Mouse (Mus musculus): ENCODE data around the gene Chd1l. TPM values are rescaled to one million over a fixed set of nuclear protein-coding genes. Genes with fewer than 3 reads are reported as not detected.

Gene Chd1l
- polyA plus RNA-seq, 1 experiment from 2014 or later: 16.5 TPM

DNA sequence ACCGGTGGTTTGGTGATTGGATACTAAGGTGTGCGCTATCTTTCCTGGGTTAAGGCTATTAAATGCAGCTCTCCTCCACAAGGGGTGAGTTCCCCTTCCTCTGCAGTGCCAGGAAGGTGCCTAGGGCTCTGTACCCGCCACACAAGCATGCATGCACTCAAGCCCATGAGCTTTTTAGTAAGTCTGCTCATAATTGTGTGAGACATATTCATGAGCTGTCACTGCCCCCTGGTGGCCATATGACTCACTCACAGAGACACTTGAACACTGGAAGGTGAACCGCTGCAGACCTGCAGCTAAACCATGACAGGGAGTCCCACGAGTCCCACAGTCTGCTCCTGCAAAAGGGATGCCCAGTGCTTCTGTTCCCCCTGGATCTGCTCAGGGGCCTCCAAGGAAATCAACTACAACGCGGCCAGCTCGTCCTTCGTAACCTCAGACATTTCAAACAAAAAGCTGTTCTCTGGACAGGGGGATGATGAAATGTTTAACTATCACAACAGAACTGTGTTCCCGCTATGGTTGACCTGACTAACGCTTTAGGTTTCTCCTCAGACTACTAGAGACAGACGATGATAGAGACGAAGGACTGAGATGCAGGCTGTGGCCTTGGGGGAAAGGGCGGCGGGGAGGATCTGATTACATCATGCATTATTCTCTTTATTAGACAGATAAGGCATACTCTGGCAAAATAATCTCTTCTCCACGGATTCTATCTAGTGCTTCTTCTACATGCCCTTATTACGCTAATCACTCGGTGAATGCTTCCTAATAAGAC, 24.4 kb downstream of the Chd1l start:
- Histone ChIP-seq H3K27ac (no peak overlapping the region), H3K4me2 (no peak overlapping the region), H3K9me3 (no peaks in the 10 kb centered on the region), H3K27me3 (replicated peaks) (no peaks in the 10 kb centered on the region), H3K4me3 (replicated peaks) (no peak overlapping the region), H3K4me1 (no peaks in the 10 kb centered on the region), H3K36me3 (peaks cover 5% of the 10 kb centered on the region; the same call in 1 of the 2 replicates), H3K9ac (no peak overlapping the region)
- ATAC-seq (ENCODE audit: insufficient read depth, low FRiP score, low read depth): peak; percentile 53; the same call in 1 of the 2 replicates
- 55% methylated on average over 18 of the region's 18 CpGs for WGBS

DNA sequence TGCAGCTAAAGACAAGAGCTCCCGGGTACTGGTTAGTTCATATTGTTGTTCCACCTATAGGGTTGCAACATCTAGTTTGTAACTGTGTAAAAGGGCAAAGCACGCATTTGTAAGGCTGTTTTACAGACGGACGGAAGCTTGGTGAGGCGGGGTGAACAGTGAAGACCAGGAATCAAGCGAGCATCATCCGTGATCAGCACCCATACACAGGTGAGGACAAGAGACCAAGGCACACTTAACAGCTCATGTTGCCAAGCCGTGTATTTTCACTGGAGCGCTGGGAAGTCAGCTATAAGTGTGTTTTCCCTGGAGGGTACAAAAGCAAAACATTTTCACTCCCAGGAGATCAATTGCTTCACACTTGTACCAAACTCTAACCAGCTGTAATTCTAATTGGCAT, 36.2 kb downstream of the Chd1l start:
- no peaks in the 10 kb centered on the region for H3K4me1 ChIP-seq
- no peaks in the 10 kb centered on the region for H3K36me3 ChIP-seq
- WGBS: 87% methylated on average over 9 of the region's 9 CpGs
- H3K27me3 ChIP-seq (replicated peaks): no peaks in the 10 kb centered on the region
- no peak overlapping the region for H3K9ac ChIP-seq
- H3K27ac ChIP-seq: no peak overlapping the region
- ATAC-seq (ENCODE audit: insufficient read depth, low FRiP score, low read depth): no peak
- no peaks in the 10 kb centered on the region for H3K9me3 ChIP-seq
- H3K4me3 ChIP-seq (replicated peaks): no peak overlapping the region
- H3K4me2 ChIP-seq: no peak overlapping the region

DNA sequence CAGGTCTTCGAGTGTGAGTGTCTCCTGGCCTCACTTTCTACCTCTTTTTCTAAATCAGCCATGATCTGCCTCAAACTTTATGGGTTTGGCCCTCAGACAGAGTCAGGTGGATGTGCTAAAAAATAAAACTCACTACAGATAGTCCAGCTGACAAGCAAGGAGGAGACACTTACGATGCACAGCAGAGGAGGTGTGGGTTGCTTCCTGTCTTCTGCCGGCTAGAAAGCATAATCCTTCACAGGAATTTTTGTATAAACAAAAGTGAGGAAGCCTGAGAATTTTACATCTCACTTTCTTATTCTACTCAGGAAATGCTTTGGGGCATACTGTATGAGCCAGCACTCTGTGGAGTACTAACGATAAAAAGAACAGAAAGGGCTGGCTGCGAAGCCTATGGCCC, 45.4 kb downstream of the Chd1l start:
- H3K9ac ChIP-seq: no peak overlapping the region
- no peak overlapping the region for H3K4me3 ChIP-seq (replicated peaks)
- ATAC-seq (ENCODE audit: insufficient read depth, low FRiP score, low read depth): no peak
- H3K36me3 ChIP-seq: no peaks in the 10 kb centered on the region
- no peak overlapping the region for H3K4me2 ChIP-seq
- no peaks in the 10 kb centered on the region for H3K4me1 ChIP-seq
- H3K9me3 ChIP-seq: no peaks in the 10 kb centered on the region
- H3K27me3 ChIP-seq (replicated peaks): no peaks in the 10 kb centered on the region
- H3K27ac ChIP-seq: no peak overlapping the region; the same call in 1 of the 2 replicates
- WGBS: 53% methylated on average over 5 of the region's 5 CpGs

DNA sequence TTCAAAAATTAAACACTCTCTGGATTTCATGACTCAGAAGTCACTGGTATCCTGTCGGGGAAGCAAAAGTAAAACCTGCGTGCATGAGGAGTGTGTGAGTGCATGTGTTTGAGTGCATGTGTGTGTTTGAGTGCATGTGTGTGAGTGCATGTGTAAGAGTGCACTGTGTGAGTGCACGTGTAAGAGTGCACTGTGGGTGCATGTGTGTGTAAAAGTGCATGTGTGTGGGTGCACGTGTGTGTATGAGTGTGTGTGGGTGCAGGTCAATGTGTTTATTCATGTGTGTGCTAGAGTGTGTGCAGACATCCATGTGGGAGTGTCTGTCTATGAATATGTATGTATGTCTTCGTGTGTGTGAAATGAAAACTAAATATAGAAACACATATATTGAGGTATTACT, 51.4 kb downstream of the Chd1l start:
- Histone ChIP-seq H3K27ac (no peak overlapping the region), H3K36me3 (no peaks in the 10 kb centered on the region), H3K9ac (no peak overlapping the region), H3K4me2 (no peak overlapping the region), H3K27me3 (replicated peaks) (no peaks in the 10 kb centered on the region), H3K9me3 (no peaks in the 10 kb centered on the region), H3K4me3 (replicated peaks) (no peak overlapping the region), H3K4me1 (no peaks in the 10 kb centered on the region)
- ATAC-seq (ENCODE audit: insufficient read depth, low FRiP score, low read depth): no peak
- WGBS: 85% methylated on average over 5 of the region's 5 CpGs

DNA sequence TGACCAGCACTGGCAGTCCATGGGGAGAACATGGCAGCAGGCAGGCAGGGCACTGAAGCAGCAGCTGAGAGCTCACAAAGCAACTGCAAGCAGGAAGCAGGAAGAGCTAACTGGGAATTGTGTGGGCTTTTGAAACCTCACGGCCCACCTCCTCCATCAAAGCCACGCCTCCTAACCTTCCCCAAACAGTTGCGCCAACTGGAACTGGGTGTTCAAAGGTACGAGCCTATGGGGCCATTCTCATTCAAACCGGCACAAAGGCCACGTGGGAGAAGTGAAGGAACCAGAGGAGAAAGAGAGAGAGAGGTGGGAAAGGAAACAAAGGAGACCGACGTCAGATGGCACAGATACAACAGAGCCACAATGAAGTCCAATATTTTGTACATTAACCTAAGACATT, 63.8 kb downstream of the Chd1l start:
- no peaks in the 10 kb centered on the region for H3K27me3 ChIP-seq (replicated peaks)
- H3K4me3 ChIP-seq (replicated peaks): no peak overlapping the region
- H3K4me1 ChIP-seq: no peaks in the 10 kb centered on the region
- ATAC-seq (ENCODE audit: insufficient read depth, low FRiP score, low read depth): no peak
- WGBS: 53% methylated on average over 8 of the region's 8 CpGs
- no peak overlapping the region for H3K9ac ChIP-seq
- H3K36me3 ChIP-seq: no peaks in the 10 kb centered on the region
- no peak overlapping the region for H3K27ac ChIP-seq
- no peaks in the 10 kb centered on the region for H3K9me3 ChIP-seq
- H3K4me2 ChIP-seq: no peak overlapping the region

DNA sequence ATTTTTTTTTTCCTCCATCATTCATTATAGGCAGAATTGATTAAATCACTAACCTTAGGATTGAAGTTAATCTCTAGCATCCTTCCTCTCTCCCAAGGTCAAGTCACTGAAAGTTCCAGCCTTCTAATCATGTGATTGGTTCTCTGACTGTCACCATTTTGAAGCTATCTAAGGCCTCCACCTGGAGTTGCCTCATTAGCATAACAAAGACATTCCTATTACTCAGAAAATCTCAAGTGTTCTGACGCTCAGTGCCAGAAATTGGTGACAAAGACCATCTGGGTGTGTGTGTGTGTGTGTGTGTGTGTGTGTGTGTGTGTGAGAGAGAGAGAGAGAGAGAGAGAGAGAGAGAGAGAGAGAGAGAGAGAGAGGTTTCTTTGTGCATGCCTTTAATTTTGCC, 69.8 kb downstream of the Chd1l start:
- Histone ChIP-seq H3K4me2 (no peak overlapping the region), H3K9me3 (no peaks in the 10 kb centered on the region), H3K27me3 (replicated peaks) (no peaks in the 10 kb centered on the region), H3K4me1 (no peaks in the 10 kb centered on the region), H3K27ac (no peak overlapping the region), H3K4me3 (replicated peaks) (no peak overlapping the region), H3K36me3 (no peaks in the 10 kb centered on the region), H3K9ac (no peak overlapping the region)
- no peak for ATAC-seq (ENCODE audit: insufficient read depth, low FRiP score, low read depth)
- 25% methylated on average over 1 of the region's 1 CpGs for WGBS

DNA sequence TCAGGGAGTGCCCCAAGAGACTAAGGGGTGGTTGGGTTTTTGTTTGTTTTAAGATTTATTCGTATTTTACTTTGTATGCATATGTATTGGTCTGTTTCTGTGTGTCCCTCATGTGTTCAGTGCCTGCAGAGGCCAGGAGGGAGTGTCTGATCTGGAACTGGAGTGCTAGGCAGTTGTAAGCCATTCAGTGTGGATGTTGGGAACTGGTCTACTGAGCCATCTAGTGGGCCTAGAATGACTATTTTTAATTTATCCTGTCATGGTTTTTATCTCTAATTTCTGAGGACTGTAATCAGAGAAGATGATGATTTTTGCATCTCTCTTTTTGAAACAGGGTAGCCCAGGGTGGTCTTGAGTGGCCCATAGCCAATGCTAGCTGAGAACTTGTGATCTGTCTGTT, 71.4 kb downstream of the Chd1l start:
- Histone ChIP-seq H3K9me3 (no peaks in the 10 kb centered on the region), H3K9ac (no peak overlapping the region), H3K4me2 (no peak overlapping the region), H3K36me3 (no peaks in the 10 kb centered on the region), H3K4me3 (replicated peaks) (no peak overlapping the region), H3K27me3 (replicated peaks) (no peaks in the 10 kb centered on the region), H3K27ac (no peak overlapping the region), H3K4me1 (no peaks in the 10 kb centered on the region)
- WGBS: 41% methylated on average over 1 of the region's 1 CpGs
- ATAC-seq (ENCODE audit: insufficient read depth, low FRiP score, low read depth): no peak

DNA sequence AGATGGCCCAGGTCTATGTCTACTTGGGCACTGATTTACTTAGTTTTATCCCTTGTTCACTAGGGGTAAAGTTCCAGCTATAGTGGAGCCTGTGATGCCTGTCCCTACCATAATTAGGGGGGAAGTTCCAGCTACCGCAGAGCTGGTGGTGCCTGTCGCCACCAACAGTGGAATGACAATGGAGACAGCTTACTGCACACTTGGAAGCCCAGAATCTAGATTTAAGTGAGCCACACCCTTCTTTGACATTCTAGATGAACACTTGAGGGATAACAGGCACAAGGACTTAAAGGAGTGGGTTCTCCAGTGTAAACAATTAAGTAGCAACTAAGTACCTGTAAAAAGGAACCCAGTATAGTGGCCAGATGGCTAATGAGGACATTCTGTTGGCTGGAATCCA, 73.0 kb downstream of the Chd1l start:
- Histone ChIP-seq H3K27ac (no peak overlapping the region), H3K4me1 (no peaks in the 10 kb centered on the region), H3K36me3 (no peaks in the 10 kb centered on the region), H3K27me3 (replicated peaks) (no peaks in the 10 kb centered on the region), H3K4me3 (replicated peaks) (no peak overlapping the region), H3K9me3 (no peaks in the 10 kb centered on the region), H3K9ac (no peak overlapping the region), H3K4me2 (no peak overlapping the region)
- 85% methylated on average over 2 of the region's 2 CpGs for WGBS
- no peak for ATAC-seq (ENCODE audit: insufficient read depth, low FRiP score, low read depth)

DNA sequence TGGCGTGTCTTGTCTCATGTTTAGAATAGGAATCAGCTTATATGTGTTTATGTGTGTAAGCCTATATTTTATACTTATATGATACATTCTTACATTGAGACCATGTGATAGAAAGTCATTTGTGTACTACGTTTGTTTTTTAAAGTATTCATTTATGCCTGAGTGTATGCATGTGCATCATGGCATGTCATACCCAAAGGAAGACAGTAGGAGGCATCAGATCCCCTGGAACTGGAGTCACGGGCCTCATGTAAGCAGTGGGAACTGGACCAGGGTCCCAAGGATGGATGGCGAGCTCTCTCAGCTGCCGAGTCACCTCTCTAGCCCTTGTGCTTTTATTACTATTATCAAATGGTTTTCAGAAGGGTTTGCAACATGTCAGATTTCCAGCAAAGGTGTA, 74.3 kb downstream of the Chd1l start:
- 84% methylated on average over 5 of the region's 5 CpGs for WGBS
- H3K4me3 ChIP-seq (replicated peaks): no peak overlapping the region
- no peaks in the 10 kb centered on the region for H3K27me3 ChIP-seq (replicated peaks)
- no peak overlapping the region for H3K9ac ChIP-seq
- H3K36me3 ChIP-seq: no peaks in the 10 kb centered on the region
- no peak overlapping the region for H3K4me2 ChIP-seq
- no peaks in the 10 kb centered on the region for H3K9me3 ChIP-seq
- H3K4me1 ChIP-seq: no peaks in the 10 kb centered on the region
- ATAC-seq (ENCODE audit: insufficient read depth, low FRiP score, low read depth): no peak
- H3K27ac ChIP-seq: no peak overlapping the region

DNA sequence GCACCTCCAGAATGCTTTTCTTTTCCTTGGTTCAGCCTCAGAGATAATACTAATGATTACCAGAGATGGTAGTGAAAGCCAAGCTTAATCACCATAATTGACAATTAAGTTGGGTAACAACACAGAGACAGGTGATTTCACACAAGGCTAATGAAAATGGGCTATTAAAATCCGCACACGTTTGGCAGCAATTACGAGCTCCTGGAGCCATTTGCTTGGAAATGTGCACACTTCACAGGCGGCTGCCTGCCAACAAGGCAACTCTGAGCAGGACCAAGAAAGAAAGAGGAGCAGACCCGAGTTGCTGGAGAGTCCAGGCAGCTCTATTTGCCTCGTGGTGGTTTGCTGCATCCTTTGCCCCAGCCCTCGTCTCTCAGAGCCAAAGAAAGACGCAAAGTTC, 84.5 kb downstream of the Chd1l start:
- Histone ChIP-seq H3K4me1 (no peaks in the 10 kb centered on the region), H3K36me3 (no peaks in the 10 kb centered on the region), H3K4me2 (no peak overlapping the region), H3K27me3 (replicated peaks) (no peaks in the 10 kb centered on the region), H3K9me3 (no peaks in the 10 kb centered on the region), H3K4me3 (replicated peaks) (no peak overlapping the region), H3K27ac (no peak overlapping the region), H3K9ac (no peak overlapping the region)
- WGBS: 78% methylated on average over 8 of the region's 8 CpGs
- no peak for ATAC-seq (ENCODE audit: insufficient read depth, low FRiP score, low read depth)

DNA sequence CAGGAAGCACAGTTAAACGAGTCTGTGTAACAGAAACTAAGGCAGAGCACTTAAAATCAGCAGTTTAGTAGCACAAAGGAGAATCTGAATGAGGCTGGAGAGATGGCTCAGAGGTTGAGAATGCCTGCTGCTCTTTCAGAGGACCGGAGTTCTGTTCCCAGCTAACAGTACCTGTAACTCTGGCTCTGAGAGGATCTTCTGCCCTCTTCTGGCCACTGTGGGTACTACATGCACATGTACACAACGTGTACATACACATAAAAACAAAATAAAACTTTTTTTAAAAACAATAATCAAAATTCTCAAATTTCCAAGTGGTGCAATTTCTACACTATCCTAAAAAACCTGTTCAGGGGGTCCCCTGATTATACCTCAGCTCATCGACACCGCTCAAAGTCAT, 85.2 kb downstream of the Chd1l start:
- Histone ChIP-seq H3K36me3 (no peaks in the 10 kb centered on the region), H3K27ac (no peak overlapping the region), H3K4me3 (replicated peaks) (no peak overlapping the region), H3K27me3 (replicated peaks) (no peaks in the 10 kb centered on the region), H3K4me1 (no peaks in the 10 kb centered on the region), H3K4me2 (no peak overlapping the region), H3K9ac (no peak overlapping the region), H3K9me3 (no peaks in the 10 kb centered on the region)
- ATAC-seq (ENCODE audit: insufficient read depth, low FRiP score, low read depth): no peak
- 80% methylated on average over 5 of the region's 5 CpGs for WGBS

DNA sequence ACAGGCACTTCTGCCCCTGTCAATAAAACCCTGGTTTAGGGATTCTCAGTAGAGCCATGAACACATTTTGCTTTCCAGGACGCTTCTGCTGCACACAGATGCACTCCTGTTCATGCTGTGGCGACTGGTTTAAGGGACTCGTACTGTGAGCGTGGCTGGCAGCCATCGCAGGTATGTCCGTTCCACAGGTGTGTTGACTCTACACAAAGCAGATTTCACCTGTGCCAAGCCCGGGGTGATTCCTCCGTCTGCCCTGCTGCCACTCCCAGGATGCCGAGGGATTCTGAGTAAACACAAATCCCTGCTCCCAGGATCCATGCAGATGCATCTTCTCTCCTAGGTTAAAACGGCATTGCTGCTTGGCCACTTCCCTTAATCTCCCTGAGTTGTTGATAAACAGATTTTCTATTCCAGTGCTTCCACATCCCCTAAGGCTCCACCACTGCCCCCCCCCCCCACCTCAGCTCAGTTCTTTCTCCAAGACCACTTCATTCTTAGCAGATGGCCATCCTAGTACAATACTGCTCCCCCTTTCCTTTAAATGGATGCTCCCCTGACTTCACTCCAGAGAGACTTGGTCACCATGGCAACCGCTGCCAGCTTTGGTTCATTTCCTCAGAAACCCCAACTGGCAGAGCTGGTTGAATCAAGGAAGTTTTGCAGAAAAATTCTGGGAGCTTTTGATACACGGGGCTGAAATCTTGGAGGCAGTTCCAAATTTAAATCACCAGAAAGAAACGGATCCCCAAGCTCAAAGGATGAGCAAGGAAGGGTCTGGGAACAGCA, 87.9 kb downstream of the Chd1l start:
- H3K4me1 ChIP-seq: no peaks in the 10 kb centered on the region
- no peak overlapping the region for H3K9ac ChIP-seq
- H3K9me3 ChIP-seq: no peaks in the 10 kb centered on the region
- ATAC-seq (ENCODE audit: insufficient read depth, low FRiP score, low read depth): no peak
- 69% methylated on average over 13 of the region's 13 CpGs for WGBS
- H3K4me2 ChIP-seq: no peak overlapping the region
- H3K36me3 ChIP-seq: no peaks in the 10 kb centered on the region
- H3K4me3 ChIP-seq (replicated peaks): no peak overlapping the region
- no peaks in the 10 kb centered on the region for H3K27me3 ChIP-seq (replicated peaks)
- no peak overlapping the region for H3K27ac ChIP-seq

Data from stomach, embryonic 15.5 days (tissue).